Mouse (Mus musculus): ENCODE results near the gene Plcb4. TPM values are rescaled to one million over a fixed set of nuclear protein-coding genes. Genes with fewer than 3 reads are reported as not detected.
"Not testable (repeated sequence)": the region's sequence is repeated elsewhere in the genome, so short reads cannot be mapped to it uniquely, and the experiment has no call there.

Plcb4 gene
- polyA plus RNA-seq, 1 experiment from 2014 or later, result 17.6 TPM

DNA sequence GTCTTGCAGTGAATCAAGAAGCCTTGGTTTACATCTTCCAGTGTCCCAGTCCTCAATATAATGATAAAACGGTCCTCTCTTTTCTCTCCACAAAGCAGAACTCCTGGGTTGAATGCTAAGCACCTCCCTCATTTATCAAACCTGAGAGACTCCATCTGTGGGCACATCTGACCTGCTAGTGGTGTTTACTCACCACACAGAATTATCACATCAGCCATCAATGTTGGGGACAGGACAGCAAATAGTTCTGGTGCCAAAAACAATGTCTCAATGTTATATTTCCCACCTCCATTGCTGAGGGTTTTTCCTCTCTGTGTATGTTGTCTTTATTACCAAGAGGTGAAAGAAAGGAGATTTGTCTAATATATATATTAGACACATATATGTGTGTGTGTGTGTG lies 321.6 kb downstream of the Plcb4 start:
- ATAC-seq (ENCODE audit: insufficient number of reproducible peaks, insufficient read depth, low FRiP score, low TSS enrichment, low read depth), result no peak
- H3K4me2 ChIP-seq, result no peak overlapping the region
- H3K27ac ChIP-seq, result no peak overlapping the region
- 84% methylated on average over 1 of the region's 1 CpGs for WGBS
- no peaks in the 10 kb centered on the region for H3K9me3 ChIP-seq
- no peaks in the 10 kb centered on the region for H3K27me3 ChIP-seq
- 0 out of 2 replicates have a peak, but pooled peaks cover 4% of the 10 kb centered on the region for H3K36me3 ChIP-seq
- H3K4me1 ChIP-seq, result no peaks in the 10 kb centered on the region
- no peak overlapping the region for H3K9ac ChIP-seq
- no peak overlapping the region for H3K4me3 ChIP-seq

DNA sequence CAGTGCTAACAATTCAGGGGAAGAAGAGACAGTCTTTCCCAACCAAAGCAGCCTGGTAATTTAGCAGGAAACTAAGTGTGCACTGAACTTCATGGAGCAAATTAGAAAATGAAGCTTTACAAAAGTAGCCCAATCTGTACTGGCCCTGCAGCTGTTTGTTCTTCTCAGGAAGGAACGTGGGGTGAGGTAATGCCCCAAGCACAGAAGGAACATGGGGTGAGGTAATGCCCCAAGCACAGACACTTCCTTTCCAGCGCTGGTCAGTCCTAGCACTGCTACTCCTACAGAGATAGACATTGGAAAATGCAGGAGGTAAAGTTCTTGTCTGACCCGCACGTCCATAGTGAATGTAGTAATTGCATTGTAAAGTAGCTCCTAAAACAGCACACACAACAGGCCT lies 325.2 kb downstream of the Plcb4 start:
- Histone ChIP-seq H3K27ac (no peak overlapping the region), H3K4me1 (no peaks in the 10 kb centered on the region), H3K9ac (no peak overlapping the region), H3K4me3 (no peak overlapping the region), H3K4me2 (no peak overlapping the region), H3K9me3 (no peaks in the 10 kb centered on the region), H3K27me3 (no peaks in the 10 kb centered on the region), H3K36me3 (0 out of 2 replicates have a peak, but pooled peaks cover 4% of the 10 kb centered on the region)
- ATAC-seq (ENCODE audit: insufficient number of reproducible peaks, insufficient read depth, low FRiP score, low TSS enrichment, low read depth), result no peak
- WGBS, result 74% methylated on average over 4 of the region's 4 CpGs

DNA sequence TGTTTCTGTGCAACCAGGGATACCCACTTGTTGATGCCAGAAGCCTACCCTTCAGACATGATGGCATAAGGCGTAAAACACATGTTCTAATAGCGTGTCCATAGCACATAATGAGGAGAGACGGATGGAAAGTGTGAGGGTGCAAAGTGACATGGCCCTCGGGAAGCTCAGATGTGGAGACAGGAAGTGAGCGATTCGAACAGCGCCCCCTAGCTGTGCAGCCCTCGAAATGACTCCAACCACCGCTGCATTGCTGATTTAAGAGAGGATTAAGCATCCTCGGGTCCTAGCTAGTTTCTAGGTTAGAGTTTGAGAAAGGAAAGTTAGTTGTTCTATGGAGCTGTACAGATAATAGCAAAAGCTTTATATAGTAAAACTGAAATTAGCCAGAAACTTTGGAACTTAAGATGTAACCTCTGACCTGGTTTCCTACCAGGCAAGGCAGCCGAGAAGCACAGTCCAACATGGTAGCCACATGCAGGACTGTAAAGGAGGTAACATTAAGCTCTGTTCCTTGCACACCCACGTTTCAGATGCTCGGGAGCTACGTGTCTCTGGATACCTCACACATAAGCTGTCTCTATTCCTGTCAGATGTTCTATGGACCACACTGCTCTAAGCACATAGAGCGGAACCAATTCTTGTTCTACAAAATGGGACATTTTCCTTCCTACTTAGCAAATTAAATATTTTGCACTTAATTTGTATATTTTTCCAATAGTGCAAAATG lies 326.9 kb downstream of the Plcb4 start:
- Histone ChIP-seq H3K27ac (no peak overlapping the region), H3K4me1 (no peaks in the 10 kb centered on the region), H3K9me3 (no peaks in the 10 kb centered on the region), H3K9ac (no peak overlapping the region), H3K4me3 (no peak overlapping the region), H3K36me3 (0 out of 2 replicates have a peak, but pooled peaks cover 4% of the 10 kb centered on the region), H3K27me3 (no peaks in the 10 kb centered on the region), H3K4me2 (no peak overlapping the region)
- ATAC-seq (ENCODE audit: insufficient number of reproducible peaks, insufficient read depth, low FRiP score, low TSS enrichment, low read depth), result no peak
- WGBS, result 82% methylated on average over 15 of the region's 15 CpGs

DNA sequence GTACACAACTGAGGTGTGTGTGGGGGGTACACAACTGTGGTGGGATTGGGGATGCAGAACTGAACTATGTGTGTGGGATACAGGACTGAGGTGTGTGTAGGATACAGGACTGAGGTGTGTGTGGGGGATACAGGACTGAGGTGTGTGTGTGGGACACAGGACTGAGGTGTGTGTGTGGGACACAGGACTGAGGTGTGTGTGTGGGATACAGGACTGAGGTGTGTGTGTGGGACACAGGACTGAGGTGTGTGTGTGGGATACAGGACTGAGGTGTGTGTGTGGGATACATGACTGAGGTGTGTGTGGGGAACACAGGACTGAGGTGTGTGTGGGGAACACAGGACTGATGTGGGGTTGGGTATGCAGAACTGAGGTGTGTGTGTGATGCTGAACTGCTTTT lies 329.7 kb downstream of the Plcb4 start:
- not testable (repeated sequence) for H3K4me3 ChIP-seq; H3K27me3 ChIP-seq; H3K9me3 ChIP-seq; ATAC-seq (ENCODE audit: insufficient number of reproducible peaks, insufficient read depth, low FRiP score, low TSS enrichment, low read depth); H3K9ac ChIP-seq; H3K4me1 ChIP-seq; H3K36me3 ChIP-seq; H3K4me2 ChIP-seq; H3K27ac ChIP-seq

DNA sequence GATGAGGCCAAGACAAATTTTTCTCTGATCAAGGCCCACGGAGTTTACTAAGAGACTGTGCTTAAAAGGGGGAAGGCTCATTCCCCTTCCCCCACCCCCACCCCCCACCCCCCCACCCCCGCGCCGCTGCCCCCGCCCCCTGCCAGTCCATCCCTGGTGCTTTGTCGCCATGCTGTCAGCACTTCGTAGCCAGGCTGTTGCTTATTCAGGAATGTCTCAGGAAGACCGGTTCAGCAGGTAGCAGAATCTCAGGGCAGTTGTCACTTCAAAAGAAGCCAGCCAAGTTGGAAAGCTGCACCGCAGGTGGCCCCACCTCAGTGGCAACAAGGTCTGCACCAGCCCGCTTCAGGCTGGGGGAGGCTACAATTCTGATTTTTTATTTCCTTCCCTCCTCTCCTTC lies 331.9 kb downstream of the Plcb4 start:
- H3K4me2 ChIP-seq; H3K4me3 ChIP-seq; H3K4me1 ChIP-seq; H3K9ac ChIP-seq; H3K9me3 ChIP-seq; H3K27ac ChIP-seq; ATAC-seq (ENCODE audit: insufficient number of reproducible peaks, insufficient read depth, low FRiP score, low TSS enrichment, low read depth); H3K27me3 ChIP-seq; H3K36me3 ChIP-seq: not testable (repeated sequence)
- WGBS, result 69% methylated on average over 10 of the region's 10 CpGs

DNA sequence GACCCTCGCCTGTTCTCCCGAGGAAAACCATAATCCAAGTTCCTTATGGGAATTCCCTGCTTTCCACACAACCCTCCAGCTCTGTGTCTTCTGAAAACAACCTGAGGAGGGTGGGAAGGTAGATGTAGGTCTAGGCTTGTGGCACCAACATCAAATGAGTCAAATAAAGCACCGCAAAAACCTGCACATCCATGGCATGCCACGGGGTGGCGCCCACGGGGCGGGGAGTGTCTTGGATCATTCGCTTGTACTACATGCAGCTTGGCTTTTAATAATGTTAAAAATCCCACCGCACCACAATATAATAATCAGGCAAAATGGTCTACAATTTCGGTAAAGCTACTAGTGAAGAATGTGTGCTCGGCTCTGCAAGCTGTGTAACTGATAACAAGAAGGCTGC lies 334.5 kb downstream of the Plcb4 start:
- H3K9ac ChIP-seq, result no peak overlapping the region
- H3K9me3 ChIP-seq, result no peaks in the 10 kb centered on the region
- H3K4me3 ChIP-seq, result no peak overlapping the region
- no peak overlapping the region for H3K4me2 ChIP-seq
- no peaks in the 10 kb centered on the region for H3K27me3 ChIP-seq
- H3K36me3 ChIP-seq, result 0 out of 2 replicates have a peak, but pooled peaks cover 8% of the 10 kb centered on the region
- H3K4me1 ChIP-seq, result peaks cover 9% of the 10 kb centered on the region; the same call in 1 of the 2 replicates
- 80% methylated on average over 11 of the region's 11 CpGs for WGBS
- H3K27ac ChIP-seq, result no peak overlapping the region
- ATAC-seq (ENCODE audit: insufficient number of reproducible peaks, insufficient read depth, low FRiP score, low TSS enrichment, low read depth), result no peak

DNA sequence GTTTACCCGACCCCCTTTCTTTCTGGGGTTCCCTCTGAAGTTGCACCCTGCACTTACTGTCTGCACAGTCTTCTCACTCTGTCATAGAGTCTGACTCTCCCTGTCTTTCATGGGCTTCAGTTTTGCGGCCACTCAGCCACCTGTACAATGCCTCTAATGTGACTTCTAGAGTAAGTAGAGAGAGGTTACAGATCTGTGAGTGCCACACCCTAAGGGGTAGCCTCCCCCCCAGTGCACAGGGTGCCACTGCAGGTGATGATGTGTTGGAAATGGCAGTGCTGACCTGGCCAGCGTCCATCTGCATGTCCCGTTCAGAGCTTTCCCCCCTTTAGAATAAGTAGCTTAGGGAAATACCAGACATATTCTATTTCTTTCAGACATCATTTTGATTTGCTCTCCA lies 336.4 kb downstream of the Plcb4 start:
- H3K36me3 ChIP-seq, result 0 out of 2 replicates have a peak, but pooled peaks cover 8% of the 10 kb centered on the region
- no peak overlapping the region for H3K27ac ChIP-seq
- H3K4me3 ChIP-seq, result no peak overlapping the region
- H3K4me2 ChIP-seq, result no peak overlapping the region
- H3K9me3 ChIP-seq, result no peaks in the 10 kb centered on the region
- WGBS, result 85% methylated on average over 4 of the region's 4 CpGs
- H3K27me3 ChIP-seq, result no peaks in the 10 kb centered on the region
- peaks cover 9% of the 10 kb centered on the region; the same call in 1 of the 2 replicates for H3K4me1 ChIP-seq
- no peak overlapping the region for H3K9ac ChIP-seq
- ATAC-seq (ENCODE audit: insufficient number of reproducible peaks, insufficient read depth, low FRiP score, low TSS enrichment, low read depth), result no peak

GRCm38 (mm10) chr2:135996936-135997335 lies 338.1 kb downstream of the Plcb4 start:
- no peak for ATAC-seq (ENCODE audit: insufficient number of reproducible peaks, insufficient read depth, low FRiP score, low TSS enrichment, low read depth)
- WGBS, result 58% methylated on average over 6 of the region's 6 CpGs
- H3K36me3 ChIP-seq, result 0 out of 2 replicates have a peak, but pooled peaks cover 8% of the 10 kb centered on the region
- H3K9me3 ChIP-seq, result no peaks in the 10 kb centered on the region
- no peaks in the 10 kb centered on the region for H3K27me3 ChIP-seq
- H3K27ac ChIP-seq, result no peak overlapping the region
- H3K9ac ChIP-seq, result no peak overlapping the region
- no peak overlapping the region for H3K4me2 ChIP-seq
- peaks cover 9% of the 10 kb centered on the region; the same call in 1 of the 2 replicates for H3K4me1 ChIP-seq
- H3K4me3 ChIP-seq, result no peak overlapping the region

GRCm38 (mm10) chr2:135997361-135998150 lies 338.7 kb downstream of the Plcb4 start:
- Histone ChIP-seq H3K4me3 (no peak overlapping the region), H3K27ac (no peak overlapping the region), H3K27me3 (no peaks in the 10 kb centered on the region), H3K9me3 (no peaks in the 10 kb centered on the region), H3K9ac (no peak overlapping the region), H3K4me2 (no peak overlapping the region), H3K36me3 (0 out of 2 replicates have a peak, but pooled peaks cover 8% of the 10 kb centered on the region), H3K4me1 (peaks cover 9% of the 10 kb centered on the region; the same call in 1 of the 2 replicates)
- WGBS, result 68% methylated on average over 18 of the region's 18 CpGs
- ATAC-seq (ENCODE audit: insufficient number of reproducible peaks, insufficient read depth, low FRiP score, low TSS enrichment, low read depth), result no peak

DNA sequence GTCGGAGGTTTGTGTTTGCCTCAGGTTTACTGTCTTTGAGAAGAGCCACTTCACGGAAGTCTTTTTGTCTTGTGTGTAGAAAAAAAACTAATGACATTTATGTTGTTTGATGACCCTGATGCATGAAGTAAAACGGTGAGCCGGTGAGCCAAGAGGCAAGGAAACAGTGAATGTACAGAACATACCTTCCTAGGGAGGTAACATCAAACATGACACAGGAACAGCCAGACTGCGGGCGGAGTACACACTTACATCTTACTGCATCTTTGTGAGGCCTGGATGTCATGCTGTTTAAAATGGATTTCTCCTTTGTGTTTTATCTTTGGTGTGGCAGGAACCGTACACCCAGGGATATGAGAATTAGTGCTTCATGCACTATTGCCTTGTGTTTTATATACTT lies 340.1 kb downstream of the Plcb4 start:
- no peaks in the 10 kb centered on the region for H3K27me3 ChIP-seq
- no peaks in the 10 kb centered on the region for H3K9me3 ChIP-seq
- H3K4me2 ChIP-seq, result no peak overlapping the region
- no peak overlapping the region for H3K27ac ChIP-seq
- 90% methylated on average over 7 of the region's 7 CpGs for WGBS
- H3K4me3 ChIP-seq, result no peak overlapping the region
- H3K36me3 ChIP-seq, result 0 out of 2 replicates have a peak, but pooled peaks cover 4% of the 10 kb centered on the region
- no peak overlapping the region for H3K9ac ChIP-seq
- H3K4me1 ChIP-seq, result peaks cover 9% of the 10 kb centered on the region; the same call in 1 of the 2 replicates
- ATAC-seq (ENCODE audit: insufficient number of reproducible peaks, insufficient read depth, low FRiP score, low TSS enrichment, low read depth), result no peak

- Histone ChIP-seq H3K36me3 (no peaks in the 10 kb centered on the region), H3K4me3 (no peak overlapping the region), H3K27ac (no peak overlapping the region), H3K4me1 (peaks cover 9% of the 10 kb centered on the region; the same call in 1 of the 2 replicates), H3K9ac (no peak overlapping the region), H3K9me3 (no peaks in the 10 kb centered on the region), H3K27me3 (no peaks in the 10 kb centered on the region), H3K4me2 (no peak overlapping the region)
- 53% methylated on average over 1 of the region's 1 CpGs for WGBS
- ATAC-seq (ENCODE audit: insufficient number of reproducible peaks, insufficient read depth, low FRiP score, low TSS enrichment, low read depth), result no peak
Measured at GRCm38 (mm10) chr2:135999361-135999760, 340.6 kb downstream of the Plcb4 start.

- no peak for ATAC-seq (ENCODE audit: insufficient number of reproducible peaks, insufficient read depth, low FRiP score, low TSS enrichment, low read depth)
- Histone ChIP-seq H3K4me3 (no peak overlapping the region), H3K36me3 (no peaks in the 10 kb centered on the region), H3K4me1 (peaks cover 9% of the 10 kb centered on the region; the same call in 1 of the 2 replicates), H3K9ac (no peak overlapping the region), H3K27me3 (no peaks in the 10 kb centered on the region), H3K9me3 (no peaks in the 10 kb centered on the region), H3K4me2 (no peak overlapping the region), H3K27ac (no peak overlapping the region)
- 61% methylated on average over 5 of the region's 5 CpGs for WGBS
Measured at GRCm38 (mm10) chr2:136000933-136001332, 342.1 kb downstream of the Plcb4 start.
